Mouse (Mus musculus): Measurements from ENCODE around the gene Scn9a.

The Scn9a gene

DNA sequence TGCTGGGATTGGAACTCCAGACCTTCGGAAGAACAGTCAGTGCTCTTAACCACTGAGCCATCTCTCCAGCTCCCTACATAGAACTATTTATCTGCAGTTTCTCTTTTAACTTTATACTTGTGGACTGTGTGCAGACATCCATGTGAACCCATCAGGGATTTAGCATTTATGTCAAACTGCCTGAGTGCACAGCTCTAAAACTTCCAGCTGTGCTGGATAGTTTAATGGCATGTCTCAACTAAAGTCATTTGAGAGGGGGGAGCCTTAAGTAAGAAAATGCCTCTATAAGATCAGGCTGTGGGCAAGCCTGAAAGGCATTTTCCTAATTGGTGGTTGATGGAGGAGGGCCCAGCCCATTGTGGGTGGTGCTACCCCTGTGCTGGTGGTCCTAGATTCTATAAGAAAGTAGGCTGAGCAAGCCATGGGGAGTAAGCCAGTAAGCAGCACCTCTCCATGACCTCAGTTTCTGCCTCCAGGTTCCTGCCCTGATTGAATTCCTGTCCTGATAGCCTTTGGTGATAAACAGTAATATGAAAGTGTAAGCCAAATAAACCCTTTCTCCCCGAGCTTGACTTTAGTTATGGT lies 169.8 kb downstream of the Scn9a start:
- no peak for ATAC-seq (ENCODE audit: insufficient number of reproducible peaks, low FRiP score, low TSS enrichment)

DNA sequence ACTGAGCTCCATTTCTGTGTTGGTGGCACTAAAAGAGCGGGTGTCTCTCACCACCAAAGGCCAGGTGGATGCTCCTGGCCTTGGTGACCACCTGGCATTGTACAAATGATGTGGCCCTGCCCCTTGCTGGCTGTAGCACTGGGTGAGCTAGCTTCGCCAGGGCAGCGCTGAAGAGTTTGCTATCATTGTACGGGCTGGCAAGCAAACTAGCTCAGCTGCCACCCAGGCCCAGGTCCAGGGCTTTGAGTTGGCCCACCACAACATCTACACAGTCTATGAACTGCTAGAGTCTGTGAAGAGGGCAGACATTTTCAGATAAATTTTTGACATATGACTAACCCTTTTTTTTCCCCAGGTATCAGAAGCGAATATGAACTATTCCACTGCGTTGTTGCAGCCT lies 170.8 kb downstream of the Scn9a start:
- peak; percentile 49 for ATAC-seq (ENCODE audit: insufficient number of reproducible peaks, low FRiP score, low TSS enrichment)

DNA sequence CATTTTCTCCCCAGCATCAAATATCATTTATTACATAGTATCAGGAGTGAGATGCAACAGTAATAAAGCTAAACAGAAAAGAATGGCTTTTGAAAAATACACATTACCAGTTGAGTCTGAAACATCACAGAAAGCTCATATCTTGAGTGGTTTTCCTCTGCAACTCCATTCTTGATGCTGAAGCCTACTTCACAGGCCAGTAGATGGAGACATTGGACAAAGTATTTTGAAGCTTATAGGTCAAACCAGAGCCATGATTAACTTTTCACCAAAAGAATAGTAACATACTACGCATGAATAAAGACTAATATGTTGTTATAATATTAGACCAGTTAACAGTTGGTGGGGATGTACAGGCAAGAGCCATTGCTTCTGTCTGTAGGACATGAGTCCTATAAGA lies 172.3 kb downstream of the Scn9a start:
- no peak for ATAC-seq (ENCODE audit: insufficient number of reproducible peaks, low FRiP score, low TSS enrichment)

DNA sequence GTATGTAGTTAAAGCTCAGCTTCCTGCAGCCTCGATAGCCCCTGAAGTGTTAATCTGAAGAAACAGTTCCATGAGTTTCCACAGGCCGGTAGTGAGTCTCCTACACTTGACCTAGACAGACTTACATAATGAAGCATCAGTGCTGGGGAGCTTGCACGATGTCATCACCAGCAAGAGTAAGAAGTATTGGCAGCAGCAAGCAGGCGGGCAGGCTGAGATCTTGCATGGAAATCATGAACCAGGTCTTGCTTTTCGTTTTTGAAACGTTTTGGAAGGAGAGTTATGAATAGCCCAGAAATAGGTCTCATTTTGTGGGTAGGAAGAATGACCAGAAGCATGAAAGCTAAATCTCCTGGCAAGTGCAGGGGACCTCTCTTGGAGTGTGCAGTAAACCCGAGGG lies 194.1 kb downstream of the Scn9a start, which contains the start of gene Scn1a:
Gene Scn1a, minus strand, starts transcription at position 130 of the 400 bp plus-strand sequence.
- peak; percentile 83 for ATAC-seq (ENCODE audit: insufficient number of reproducible peaks, low FRiP score, low TSS enrichment)

DNA sequence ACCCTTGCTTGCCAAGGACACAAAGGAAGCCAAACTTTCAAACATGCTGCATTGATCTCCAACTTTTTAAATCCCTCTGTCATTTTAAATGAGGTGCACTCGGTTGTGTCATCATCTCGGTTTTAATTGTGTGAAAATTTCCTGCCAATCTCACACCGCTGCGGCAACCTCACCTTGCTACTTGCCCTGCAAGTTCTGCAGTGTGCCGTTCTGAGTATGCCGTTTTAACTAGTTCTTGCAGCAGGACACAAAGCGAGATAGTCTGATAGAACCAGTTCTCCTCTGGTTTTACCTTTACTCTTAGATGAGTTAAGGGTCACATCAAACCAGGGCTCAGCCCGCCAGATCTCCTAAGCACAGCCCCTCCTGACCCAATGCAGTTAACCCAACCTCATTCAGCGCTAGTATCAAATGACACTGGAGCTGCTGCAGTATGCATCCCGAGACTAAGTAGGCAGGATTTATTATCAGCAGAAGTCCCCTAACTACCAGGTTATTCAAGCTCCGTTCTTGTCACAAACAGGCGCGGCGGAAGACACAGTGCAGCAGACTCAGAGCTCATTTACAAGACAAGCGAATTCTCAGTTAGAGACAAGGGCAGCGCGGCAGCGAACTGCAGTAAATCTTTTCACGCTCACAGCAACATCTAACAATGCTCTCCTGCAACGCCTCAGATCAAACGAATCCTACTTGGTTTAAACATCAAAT lies 194.8 kb downstream of the Scn9a start:
- peak; percentile 67 for ATAC-seq (ENCODE audit: insufficient number of reproducible peaks, low FRiP score, low TSS enrichment)

DNA sequence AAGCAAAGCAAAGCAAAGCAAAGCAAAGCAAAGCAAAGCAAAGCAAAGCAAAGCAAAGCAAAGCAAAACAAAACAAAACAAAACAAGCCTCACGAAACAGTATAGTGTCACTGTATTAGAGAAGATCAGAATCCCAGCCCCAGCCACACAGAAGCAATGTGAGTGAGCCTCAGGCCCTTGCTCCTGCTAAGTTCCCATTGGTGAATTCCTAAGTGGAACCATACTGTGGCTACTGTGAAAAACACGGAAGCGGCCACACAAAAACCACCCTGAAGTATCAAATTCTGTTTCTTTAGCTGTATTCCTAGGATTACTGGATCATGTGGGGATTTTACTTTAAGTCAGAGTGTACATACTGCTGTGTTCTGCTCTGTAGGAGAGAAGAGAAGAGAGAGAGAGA lies 198.5 kb downstream of the Scn9a start:
- ATAC-seq (ENCODE audit: insufficient number of reproducible peaks, low FRiP score, low TSS enrichment) = no peak
